Mouse (Mus musculus) gastrocnemius, postnatal 14 days (tissue): ENCODE data around the gene Cidec. TPM values are rescaled to one million over a fixed set of nuclear protein-coding genes. Genes with fewer than 3 reads are reported as not detected.

ENCODE experiments used
- DNase-seq: peaks from one replicate; pipeline ENCODE4 v3.0.0; 2021; ENCODE audit warnings: mixed read lengths
- intact Hi-C: fragments of 180-260 bp; cut with DNase I; formaldehyde crosslinking; loops from one replicate; pipeline ENCODE4 v1.15.1; 2025; ENCODE audit warnings: low total_unique reads
- total RNA-seq, 2 experiments: library from RNA; stranded (reverse); gene quantifications; 2 replicates each; pipeline ENCODE4 v1.2.3; 2021

Cidec gene
- total RNA-seq, 2 experiments from 2014 or later, result 0.51 to 2.7 TPM

DNA sequence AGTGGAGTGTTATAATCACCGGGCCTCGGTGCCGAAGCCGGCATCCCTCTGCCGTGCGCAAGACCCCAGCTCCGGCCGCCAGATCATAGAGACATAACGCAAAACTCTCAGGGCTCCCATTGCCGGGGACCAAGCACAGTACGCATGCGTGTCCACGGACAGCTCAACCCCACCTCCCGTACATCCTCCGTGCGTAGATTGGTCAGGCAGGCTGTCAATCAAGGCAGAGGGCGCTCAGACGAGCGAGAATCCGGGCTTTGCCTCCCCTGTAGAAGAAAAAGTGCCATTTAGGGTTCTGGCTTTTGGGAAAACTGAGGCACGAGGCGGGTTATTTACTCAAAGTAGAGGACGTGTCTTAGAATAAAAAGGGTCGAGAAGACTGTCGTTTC lies 16.4 kb downstream of the Cidec start, which contains the start of gene Rpusd3:
Gene Rpusd3, minus strand, starts transcription at position 142 of the 389 bp plus-strand sequence.
- peak; percentile 99 for DNase-seq
- intact Hi-C loops, result no loop called here

DNA sequence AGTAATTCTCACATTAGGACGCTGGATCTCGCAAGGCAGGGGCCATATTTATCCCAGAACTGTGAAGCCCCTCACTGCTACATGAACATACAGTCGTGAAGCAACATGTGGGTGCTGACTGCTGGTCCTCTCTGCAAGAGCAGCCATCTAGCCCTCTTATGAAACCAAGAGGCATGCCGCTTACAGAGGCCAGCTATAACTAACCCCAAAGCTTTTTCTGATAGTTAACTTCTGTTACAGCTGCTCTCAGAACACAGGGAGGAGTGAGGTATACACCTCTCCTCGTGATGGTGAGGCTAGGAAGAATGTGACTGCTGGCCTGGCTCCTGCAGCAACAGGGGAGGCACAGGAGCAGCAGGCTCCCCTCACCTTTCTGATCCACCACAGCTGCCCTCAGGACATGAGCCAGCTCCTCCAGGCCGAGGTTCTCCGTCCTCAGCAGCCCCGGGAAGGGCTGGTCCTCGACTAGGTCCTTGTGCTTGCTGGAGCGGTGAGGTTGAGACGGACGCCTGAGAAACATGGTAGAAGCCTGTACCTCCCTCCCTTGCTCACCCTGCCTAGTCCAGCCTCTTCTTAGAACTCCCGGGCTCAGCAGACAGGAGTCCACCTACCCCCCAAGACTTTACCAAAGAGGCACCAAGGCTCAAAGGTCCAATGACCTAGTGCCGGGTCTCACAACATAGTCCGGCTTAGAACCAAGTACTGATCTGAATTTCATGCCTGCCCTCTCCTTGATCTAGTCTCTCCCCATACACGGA lies 16.9 kb downstream of the Cidec start:
- no peak for DNase-seq
- intact Hi-C loops, result no loop called here

DNA sequence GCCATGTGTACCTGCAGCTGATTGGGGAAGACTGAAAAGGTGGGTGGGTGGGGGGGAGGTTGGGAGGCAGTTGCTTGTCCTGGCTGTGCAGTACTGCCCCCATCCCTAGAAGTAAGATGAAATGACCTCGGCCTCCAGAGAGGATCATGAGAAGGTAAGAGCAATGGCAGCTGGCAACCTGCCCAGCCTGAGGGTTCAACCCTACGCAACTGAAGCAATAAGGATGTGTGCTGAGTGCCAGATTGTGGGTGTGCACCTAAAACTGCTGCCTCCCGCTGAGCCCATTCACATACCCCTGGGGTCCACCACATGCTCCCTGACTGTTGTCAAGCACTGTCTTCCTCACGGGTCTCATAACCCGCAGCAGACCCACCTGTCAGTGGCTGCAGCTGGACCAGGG lies 19.1 kb downstream of the Cidec start:
- DNase-seq, result no peak
- intact Hi-C loops, result no loop called here

DNA sequence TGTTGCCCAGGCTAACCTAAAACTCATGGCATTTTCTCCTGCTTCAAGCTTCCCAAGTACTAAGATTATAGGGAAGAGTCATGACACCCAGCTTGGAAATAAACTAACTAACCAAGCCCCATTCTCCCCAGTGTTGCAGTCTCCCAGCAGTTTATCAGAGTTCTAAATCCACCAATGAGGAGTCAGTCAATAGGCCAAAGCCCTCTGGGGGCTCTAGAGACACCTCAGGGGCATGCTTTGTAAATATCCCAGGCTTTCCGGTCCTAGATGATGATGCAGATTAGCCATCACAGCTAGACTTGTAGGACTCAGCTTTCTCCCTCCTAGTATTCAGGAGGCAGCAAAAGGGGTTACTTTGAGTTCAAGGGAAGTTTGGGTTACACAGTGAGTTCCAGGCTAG lies 25.6 kb downstream of the Cidec start:
- intact Hi-C loops, result no loop called here
- DNase-seq, result no peak

DNA sequence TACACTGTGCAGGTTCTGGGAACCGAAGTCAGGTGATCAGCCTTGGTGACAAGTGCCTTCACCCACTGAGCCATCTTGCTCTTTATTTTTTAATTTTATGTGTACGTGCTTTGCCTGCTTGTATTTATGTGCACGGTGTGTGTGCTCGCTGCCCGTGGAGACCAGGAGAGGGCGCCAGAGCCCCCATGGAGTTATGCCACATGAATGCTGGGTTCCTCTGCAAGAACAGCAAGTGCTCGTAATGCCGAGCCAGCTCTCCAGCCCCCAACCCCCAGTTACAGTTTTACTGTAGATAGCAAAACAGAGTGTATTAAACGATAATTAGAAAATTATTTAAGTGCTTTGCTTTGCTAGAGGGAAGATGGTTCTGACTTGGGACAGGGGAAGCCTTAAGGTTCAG lies 28.9 kb downstream of the Cidec start:
- DNase-seq, result no peak
- intact Hi-C loops, result no loop called here

DNA sequence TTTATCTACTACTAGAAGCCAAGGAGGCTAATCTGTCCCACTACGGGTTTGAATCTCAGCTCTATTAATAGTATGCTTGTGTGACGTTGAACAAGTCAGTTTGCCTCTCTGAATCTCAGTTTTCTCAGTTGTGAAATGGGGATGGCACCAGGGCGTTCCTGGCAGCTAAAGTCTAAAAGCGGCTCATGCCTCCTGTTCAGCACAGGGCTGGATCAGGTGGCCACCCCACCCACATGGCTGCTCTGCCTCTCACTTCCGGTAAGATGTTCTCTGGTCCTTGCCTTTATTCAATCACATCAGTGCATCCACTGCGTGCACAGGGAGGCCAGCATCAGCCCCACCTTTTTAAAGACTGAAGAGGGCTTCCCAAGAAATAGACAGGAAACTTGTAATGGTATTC lies 30.1 kb downstream of the Cidec start:
- DNase-seq, result no peak
- intact Hi-C loops, result no loop called here

DNA sequence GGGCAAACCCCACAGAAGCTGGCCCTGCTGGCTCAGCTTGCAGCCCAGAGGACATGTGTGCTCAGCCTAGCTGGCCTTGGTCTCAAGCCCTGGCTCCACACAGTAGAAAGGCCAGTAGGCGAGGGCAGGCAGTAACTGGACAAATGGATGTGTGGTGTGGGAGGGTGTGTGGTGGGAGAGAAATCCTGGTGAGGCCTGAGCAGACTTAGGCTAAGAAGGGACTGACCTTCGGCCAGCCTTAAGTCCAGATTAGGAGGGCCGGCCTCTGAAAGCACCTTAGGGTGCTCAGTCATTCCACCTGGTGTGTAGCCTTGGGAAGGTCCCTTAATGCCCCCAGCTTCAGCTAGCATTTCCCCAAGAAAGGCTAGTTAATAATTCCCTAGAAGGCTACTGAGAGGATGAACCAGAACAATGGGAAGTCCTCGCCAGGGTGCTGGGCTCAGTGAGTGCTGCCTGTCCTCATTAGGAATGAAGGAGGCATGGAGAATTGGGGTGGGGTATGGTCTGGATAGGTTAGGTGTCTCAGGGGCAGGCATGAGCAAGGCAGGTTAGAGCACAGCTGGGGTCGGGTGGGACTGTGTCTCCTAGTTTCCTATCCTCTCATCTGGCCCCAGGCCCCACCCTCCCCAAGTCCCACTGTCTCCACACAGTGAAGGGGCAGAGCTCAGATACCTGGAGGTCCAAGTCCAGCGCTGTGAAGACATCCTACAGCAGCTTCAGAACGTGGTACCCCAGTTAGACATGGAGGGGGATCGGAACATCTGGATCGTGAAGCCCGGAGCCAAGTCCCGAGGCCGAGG lies 30.7 kb downstream of the Cidec start:
- peak; percentile 19 for DNase-seq
- intact Hi-C loops, result no loop called here

DNA sequence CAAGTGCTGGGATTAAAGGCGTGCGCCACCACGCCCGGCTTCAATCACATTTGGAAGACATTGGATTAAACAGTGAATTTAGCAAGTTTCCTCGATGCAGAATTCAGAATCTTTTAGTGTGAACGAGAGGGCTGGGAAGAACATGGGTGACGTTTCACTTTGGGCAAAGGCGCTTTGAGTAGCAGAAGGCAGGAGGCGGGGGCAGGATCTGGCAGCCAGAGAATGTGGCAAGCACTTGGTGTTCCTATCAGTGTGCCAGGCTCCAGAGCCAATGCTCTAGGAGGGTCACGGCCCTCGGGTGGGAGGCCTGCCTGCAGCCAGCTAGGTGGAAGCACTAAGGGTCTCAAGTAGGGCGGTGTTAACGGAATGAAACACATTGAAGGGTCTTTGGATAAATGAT lies 33.5 kb downstream of the Cidec start:
- intact Hi-C loops, result no loop called here

DNA sequence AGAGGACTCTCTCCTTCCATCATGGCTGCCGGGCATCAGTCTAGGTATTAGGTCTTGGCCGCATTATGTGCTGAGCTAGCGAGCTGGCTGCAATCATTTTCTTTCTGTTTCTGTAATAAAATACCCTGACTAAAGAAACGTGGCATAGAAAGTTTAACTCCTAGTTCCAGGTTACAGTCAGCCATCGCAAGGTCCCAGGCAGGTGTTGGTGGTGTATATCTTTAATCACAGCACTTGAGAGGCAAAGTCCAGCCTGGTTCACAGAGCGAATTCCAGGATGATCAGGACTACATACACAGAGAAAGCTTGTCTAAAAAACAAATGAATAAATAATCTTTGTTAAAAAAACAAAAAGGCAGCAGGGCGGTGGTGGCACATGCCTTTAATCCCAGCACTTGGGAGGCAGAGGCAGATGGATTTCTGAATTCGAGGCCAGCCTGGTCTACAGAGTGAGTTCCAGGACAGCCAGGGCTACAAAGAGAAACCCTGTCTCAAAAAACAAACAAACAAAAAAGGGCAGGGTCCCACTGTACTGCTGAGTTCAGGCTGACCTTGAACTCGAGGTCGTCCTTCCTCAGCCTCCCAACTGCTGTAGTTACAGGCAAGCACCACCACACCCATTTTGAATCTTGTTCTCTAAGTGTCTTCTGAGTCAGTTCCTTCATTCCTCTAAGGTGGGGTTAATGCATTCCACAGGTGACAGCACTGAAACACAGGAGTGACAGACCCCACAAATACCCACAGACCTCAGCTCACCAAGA lies 39.1 kb downstream of the Cidec start:
- intact Hi-C loops, result no loop called here
- DNase-seq, result no peak

More for the DNA sequence above, 33.5 kb downstream of the Cidec start:
- no peak for DNase-seq

DNA sequence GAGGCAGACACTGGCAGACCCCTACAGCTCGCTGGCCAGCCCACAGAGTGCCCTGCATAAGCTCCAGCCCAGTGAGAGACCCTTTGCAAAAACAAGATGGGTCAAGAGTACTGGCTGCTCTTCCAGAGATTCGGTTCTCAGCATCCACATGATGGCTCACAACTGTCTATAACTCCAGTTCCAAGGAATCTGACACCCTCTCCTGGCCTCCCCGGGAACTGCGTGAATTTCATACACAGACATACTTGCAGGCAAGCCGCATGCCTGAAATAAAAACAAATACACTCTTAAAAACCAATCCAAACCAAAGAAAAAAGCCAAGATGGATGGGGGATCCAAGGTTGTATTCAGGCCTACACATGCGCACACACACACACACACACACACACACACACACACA lies 40.1 kb downstream of the Cidec start:
- intact Hi-C loops, result no loop called here
- no peak for DNase-seq

DNA sequence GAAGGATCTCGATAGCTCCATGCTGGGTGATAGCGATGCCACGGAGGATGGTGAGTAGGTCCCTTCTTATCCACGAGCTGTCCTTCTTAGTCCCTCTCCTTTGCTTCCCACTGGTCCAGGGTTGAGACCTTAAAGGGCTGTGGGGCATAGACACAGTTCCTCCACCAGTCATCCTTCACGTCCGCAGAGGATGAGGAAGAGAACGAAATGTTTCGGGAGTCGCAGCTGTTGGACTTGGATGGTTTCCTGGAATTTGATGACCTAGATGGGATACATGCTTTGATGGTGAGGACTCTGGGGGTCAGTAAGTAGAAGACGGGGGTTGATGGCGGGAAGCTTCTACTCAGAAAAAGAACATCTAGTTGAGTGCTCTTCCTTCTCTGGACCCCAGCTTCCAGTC lies 40.7 kb downstream of the Cidec start:
- intact Hi-C loops, result no loop called here
- no peak for DNase-seq

DNA sequence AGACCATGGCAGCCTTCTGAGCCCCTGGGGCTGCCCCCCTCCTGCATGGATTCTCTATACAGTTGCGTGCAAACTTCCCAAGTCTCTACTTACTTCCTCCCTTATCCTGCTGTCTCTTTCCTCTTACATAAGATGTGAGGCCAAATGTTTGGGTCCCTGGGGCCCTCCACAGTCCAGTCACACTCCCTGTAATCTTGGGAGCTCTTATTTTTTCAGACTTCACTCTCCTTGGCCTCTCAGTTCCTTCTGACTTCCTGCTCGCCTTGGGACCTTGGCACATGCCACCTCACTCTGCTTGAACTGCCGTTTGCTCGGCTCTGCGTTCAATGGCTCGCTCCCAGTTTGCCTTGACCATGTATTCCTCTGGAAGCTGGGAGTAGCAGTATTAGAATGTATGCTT lies 41.6 kb downstream of the Cidec start:
- DNase-seq, result no peak
- intact Hi-C loops, result no loop called here

DNA sequence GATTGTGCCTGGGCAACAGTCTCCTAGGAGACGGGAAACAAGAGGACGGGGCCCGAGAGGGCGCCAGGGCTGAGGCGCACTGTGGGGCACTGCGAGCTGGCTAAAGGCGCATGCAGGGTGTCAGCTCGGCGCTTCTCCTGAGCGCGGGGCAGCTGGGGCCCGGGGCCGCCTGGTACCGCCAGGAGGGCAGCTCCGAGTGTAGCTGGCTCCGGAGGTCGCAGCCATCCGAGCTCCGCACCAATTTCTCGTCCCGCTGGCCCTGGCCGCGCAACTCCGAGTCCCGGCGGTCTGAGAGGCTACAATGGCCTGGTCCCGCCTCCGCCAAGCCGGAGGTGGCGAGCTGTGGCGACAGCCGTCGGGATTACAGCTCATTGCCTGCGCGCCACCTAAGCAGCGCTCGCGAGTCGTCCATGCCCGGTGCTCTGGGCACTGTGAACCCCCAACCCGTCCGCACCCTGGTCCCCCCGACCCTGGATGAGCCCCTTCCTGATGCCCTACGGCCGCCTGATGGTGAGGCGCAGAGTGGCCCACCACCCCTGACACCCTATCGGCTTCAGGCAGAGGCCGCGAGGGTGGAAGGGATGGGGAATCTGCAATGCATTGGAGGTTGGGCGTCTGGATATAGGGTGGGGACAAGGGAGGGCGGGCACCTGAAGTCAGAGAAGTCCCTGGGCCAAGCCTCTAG lies 43.0 kb downstream of the Cidec start:
- intact Hi-C loops, result no loop called here

DNA sequence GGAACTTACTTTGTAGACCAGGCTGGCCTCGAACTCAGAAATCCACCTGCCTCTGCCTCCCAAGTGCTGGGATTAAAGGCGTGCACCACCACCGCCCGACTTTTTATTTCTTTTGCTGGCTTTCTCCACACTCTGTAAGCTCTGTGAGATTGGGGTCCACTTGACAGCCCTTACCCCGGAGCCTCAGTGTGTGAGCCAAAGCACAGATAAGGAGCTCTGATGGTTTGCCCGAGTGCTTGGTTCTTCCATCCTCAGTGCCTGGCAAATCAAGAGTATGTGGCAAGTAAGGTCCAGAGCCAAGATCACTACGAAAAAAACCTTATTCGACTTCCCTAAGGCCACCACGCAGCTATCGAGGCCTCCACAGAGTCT lies 43.6 kb downstream of the Cidec start:
- intact Hi-C loops, result no loop called here
- no peak for DNase-seq

More for the DNA sequence above, 43.0 kb downstream of the Cidec start:
- peak; percentile 44 for DNase-seq

DNA sequence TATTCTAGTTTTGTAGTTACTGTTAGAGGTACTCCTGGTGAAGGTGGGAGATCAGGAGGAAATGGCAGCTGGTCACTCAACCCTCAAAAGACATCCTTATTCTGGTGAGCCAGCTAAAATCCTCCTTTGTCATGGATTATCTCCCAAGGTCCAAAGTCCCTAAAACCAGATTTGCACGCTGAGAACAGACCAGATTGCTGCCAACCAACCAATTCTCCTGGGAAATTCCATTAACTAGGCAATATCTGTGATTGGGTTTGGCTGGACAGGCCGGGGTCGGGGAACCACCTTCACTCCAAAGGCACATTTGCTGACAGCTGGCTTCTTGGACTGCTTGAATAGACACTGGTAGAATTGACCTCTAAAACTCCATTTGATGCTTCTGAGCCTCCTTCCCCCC lies 44.8 kb downstream of the Cidec start:
- intact Hi-C loops, result no loop called here

DNA sequence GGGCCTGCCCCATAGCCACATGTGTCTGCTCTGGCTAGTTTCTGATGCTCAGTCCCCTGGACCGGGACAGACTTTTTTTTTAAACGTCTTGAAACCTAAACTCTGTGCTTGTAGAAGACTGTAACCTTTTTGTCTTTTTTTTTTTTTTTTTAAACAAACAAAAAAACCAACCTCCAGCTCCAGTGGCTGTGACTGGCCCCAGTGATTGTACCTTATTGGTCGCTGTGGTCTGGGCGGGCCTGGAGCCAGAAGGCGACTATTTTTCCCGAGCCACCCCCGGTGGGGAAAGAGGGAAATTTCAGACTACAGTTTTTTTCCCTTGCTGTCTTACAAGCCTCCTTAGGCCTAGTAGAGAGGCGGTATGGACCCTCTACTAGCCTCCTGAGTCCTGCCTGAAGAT lies 46.6 kb downstream of the Cidec start, which contains the start of gene Ttll3:
Gene Ttll3, plus strand, starts transcription at position 301 of the 400 bp plus-strand sequence.
- DNase-seq, result no peak
- intact Hi-C loops, result no loop called here

More for the DNA sequence above, 44.8 kb downstream of the Cidec start:
- DNase-seq, result no peak

DNA sequence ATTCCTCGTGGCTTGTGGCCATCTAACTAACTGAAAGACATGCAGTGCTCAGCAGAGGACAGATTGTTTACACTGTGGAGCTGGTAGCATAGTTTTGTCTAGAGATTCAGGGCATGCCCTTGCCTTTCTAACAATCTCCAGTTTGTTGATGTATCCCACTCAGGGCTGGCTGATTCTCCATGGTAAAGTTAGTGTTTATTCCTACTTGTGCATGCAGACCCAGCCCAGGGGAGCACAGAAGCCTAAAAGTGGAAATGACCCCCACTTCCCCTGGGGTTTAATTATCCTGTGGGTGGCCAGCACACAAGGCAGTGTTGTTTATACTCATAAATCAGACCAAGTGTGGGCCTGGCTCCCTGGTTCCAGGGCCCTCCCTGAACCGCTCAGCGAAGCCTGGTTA lies 49.5 kb downstream of the Cidec start:
- no peak for DNase-seq
- intact Hi-C loops, result no loop called here

DNA sequence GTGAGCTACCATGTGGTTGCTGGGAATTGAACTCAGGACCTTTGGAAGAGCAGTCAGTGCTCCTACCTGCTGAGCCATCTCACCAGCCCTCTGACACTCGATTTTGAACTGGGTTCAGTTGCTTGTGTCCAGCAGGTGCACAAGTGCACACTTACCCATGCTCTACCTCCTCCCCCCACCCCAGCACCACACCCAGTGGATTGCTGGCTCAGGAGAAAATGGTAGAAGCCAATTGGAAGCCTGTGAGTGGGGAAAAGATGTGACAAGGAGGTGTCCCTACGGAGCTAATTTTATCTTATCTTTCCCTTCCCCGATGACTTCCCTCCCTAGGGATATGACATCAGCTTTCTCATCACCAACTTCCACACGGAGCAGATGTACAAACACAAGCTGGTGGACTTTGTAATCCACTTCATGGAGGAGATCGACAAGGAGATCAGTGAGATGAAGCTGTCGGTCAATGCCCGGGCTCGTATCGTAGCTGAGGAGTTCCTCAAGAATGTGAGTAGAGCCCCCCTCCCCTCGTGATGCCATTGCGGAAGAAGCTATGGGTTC lies 50.3 kb downstream of the Cidec start:
- no peak for DNase-seq
- intact Hi-C loops, result no loop called here

DNA sequence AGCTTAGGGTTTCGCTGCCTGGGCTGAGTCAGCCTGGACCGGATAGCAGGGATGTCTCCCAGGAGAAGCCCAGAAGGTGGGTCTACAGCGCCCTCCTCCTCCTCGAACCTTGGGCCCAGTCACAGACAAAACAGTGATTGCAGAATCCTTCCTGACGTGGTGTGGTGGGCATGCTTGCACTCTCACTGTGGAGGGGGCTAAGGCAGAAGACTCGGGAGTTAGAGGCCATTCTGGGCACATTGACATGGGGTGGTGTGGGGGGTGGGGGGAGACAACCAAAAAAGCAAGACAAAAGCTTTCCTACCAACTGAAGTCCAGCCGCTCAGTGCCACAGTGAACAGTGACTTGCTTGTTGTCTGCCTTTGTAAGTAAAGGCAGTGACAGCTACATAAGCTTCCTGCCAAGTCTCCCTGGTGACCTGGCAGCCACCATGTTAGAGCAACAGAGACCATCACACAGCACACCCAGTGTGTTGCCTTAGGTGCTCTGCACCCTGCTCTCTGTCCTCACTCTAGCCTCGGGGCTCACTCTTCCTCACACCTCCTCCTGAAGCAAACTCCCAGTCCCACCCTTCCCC lies 51.1 kb downstream of the Cidec start:
- DNase-seq, result no peak
- intact Hi-C loops, result no loop called here
